Mouse (Mus musculus): Measurements from ENCODE around the gene Gm5127.

Gm5127 gene

GRCm38 (mm10) chrX:106582886-106583285, at the start of gene Gm5127:
Gm5127 (plus strand) TSS chrX:106583186.
- DNase-seq (ENCODE audit: low spot score) = no peak

- DNase-seq (ENCODE audit: low spot score) = no peak
Measured at GRCm38 (mm10) chrX:106536359-106536758, 46.6 kb upstream of the Gm5127 start.

GRCm38 (mm10) chrX:106555457-106555856, 27.5 kb upstream of the Gm5127 start:
- no peak for DNase-seq (ENCODE audit: low spot score)

GRCm38 (mm10) chrX:106578966-106579365, 4.0 kb upstream of the Gm5127 start:
- no peak for DNase-seq (ENCODE audit: low spot score)

GRCm38 (mm10) chrX:106580410-106580809, 2.6 kb upstream of the Gm5127 start:
- DNase-seq (ENCODE audit: low spot score) = no peak

- DNase-seq (ENCODE audit: low spot score) = no peak
Measured at GRCm38 (mm10) chrX:106582197-106582596, 789 bp upstream of the Gm5127 start.

GRCm38 (mm10) chrX:106593914-106594313, 10.9 kb downstream of the Gm5127 start:
- DNase-seq (ENCODE audit: low spot score) = no peak

GRCm38 (mm10) chrX:106595904-106596303, 12.9 kb downstream of the Gm5127 start:
- DNase-seq (ENCODE audit: low spot score) = no peak

GRCm38 (mm10) chrX:106602574-106603258, 19.7 kb downstream of the Gm5127 start:
- DNase-seq (ENCODE audit: low spot score) = no peak

GRCm38 (mm10) chrX:106603386-106603785, 20.4 kb downstream of the Gm5127 start, which contains the start of gene Cysltr1:
Cysltr1 (minus strand) TSS chrX:106603679.
- DNase-seq (ENCODE audit: low spot score) = no peak

GRCm38 (mm10) chrX:106622512-106622911, 39.5 kb downstream of the Gm5127 start:
- DNase-seq (ENCODE audit: low spot score) = no peak

GRCm38 (mm10) chrX:106623667-106624066, 40.7 kb downstream of the Gm5127 start:
- DNase-seq (ENCODE audit: low spot score) = no peak

- DNase-seq (ENCODE audit: low spot score) = no peak
Measured at GRCm38 (mm10) chrX:106628514-106628913, 45.5 kb downstream of the Gm5127 start.

GRCm38 (mm10) chrX:106633543-106633942, 50.6 kb downstream of the Gm5127 start:
- DNase-seq (ENCODE audit: low spot score) = no peak

GRCm38 (mm10) chrX:106634799-106635541, 52.0 kb downstream of the Gm5127 start:
- no peak for DNase-seq (ENCODE audit: low spot score)

GRCm38 (mm10) chrX:106662101-106662500, 79.1 kb downstream of the Gm5127 start:
- no peak for DNase-seq (ENCODE audit: low spot score)

GRCm38 (mm10) chrX:106704590-106704989, 121.6 kb downstream of the Gm5127 start:
- no peak for DNase-seq (ENCODE audit: low spot score)

GRCm38 (mm10) chrX:106717160-106717559, 134.2 kb downstream of the Gm5127 start:
- no peak for DNase-seq (ENCODE audit: low spot score)

GRCm38 (mm10) chrX:106742241-106742640, 159.3 kb downstream of the Gm5127 start:
- no peak for DNase-seq (ENCODE audit: low spot score)

GRCm38 (mm10) chrX:106755272-106755671, 172.3 kb downstream of the Gm5127 start:
- DNase-seq (ENCODE audit: low spot score) = no peak

Measured in ovary, postnatal 36 days (tissue).